Mouse (Mus musculus) olfactory bulb, adult 2 months (tissue): ENCODE results near the gene Ptpn7.
A peak's percentile ranks its signal among the peaks of the same experiment; 100 is the strongest.

ENCODE experiments used
- CTCF ChIP-seq: fragments of 200-500 bp; IDR thresholded peaks from 2 replicates; pipeline ENCODE4 v1.5.1; 2012; ENCODE audit warnings: low read depth, mild to moderate bottlenecking, low read length, moderate library complexity; ENCODE audit not compliant: insufficient read depth
- POLR2A ChIP-seq: fragments of 200-500 bp; IDR thresholded peaks from 2 replicates; pipeline ENCODE4 v1.6.1; 2012; ENCODE audit warnings: mild to moderate bottlenecking, low read depth, low read length, moderate library complexity; ENCODE audit not compliant: insufficient read depth

- TF ChIP-seq CTCF (peak; percentile 65), POLR2A (no peak)
Observed at GRCm38 (mm10) chr1:135110075-135110474, 22.4 kb upstream of the Ptpn7 start.
